Mouse (Mus musculus): ENCODE results near the gene Zfp462.

Zfp462 gene

DNA sequence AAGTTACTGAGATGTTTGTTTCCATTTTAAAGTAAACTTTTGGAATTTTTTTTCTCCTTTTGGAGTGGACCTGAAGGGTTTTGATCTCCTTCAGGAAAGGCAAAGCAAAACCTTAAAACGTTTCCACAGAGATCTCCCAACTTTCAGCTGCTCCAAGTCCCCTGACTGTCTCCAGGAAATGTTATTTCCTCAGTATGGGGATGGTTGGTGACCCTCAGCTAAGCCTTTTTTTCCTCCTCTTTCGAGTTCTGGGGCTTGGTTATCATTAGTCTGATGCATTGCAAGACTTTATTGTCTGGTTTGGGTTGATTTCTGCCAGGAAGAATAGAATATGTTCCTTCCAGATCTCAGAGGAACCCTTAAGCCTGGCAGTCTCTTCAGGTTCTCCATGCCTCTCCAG is 5.3 kb downstream of the Zfp462 start:
- in situ Hi-C loops (cut with MboI; ENCODE audit: low sequenced_read_pairs): no loop called here

DNA sequence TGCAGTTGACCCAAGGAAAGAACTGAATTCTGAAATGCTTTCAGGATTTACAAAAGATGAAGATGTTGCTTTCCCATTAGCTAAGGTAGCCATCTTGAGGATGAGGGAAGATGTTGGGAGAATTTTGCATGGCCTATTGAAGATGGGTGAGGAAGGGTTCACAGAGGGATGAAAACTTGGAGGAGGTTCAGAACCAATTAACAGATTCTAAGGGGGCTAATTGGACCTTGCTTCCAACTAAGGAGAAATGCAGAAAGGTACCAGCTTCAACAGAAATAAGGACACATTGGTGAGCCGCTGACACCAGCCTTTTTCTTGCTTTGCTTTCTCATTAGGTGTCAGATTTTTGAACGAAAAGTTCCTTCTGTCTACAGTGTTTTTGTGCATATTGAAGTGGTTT is 6.0 kb downstream of the Zfp462 start:
- in situ Hi-C loops (cut with MboI; ENCODE audit: low sequenced_read_pairs): no loop called here

DNA sequence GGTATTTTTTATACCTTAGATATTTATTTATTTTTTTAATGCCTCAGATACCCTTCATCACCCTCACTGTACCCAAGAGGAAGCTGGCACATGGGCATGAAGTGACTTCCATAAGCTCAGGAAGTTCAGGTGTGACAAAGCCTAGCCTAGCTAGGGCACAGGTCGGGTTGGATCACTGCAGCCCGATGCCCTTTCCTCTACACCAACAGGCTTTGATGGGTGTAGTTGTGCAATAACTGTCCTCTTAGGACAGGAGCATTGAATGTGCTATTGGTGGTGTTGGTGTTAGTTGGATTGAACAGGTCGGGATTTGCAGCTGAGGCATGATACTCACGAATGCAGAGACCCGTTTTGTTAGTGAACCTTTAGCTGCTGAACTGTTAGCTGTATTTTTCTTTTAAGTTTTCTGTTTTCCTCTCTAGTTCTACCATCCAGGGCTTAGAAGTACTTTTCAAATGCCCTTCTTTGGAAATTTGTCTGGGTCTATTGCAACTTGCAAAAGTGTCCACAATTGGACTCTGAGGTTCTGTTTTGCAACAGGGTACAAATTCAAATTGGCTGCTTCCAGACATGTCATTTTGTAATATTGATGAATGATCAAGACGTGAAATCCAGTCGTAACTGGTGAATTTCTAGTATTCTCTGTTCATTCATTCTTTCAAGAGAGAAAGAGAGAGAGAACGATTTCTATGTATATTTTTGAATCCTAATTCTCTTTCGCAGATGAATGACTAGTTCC is 9.0 kb downstream of the Zfp462 start:
- in situ Hi-C loops (cut with MboI; ENCODE audit: low sequenced_read_pairs): no loop called here

DNA sequence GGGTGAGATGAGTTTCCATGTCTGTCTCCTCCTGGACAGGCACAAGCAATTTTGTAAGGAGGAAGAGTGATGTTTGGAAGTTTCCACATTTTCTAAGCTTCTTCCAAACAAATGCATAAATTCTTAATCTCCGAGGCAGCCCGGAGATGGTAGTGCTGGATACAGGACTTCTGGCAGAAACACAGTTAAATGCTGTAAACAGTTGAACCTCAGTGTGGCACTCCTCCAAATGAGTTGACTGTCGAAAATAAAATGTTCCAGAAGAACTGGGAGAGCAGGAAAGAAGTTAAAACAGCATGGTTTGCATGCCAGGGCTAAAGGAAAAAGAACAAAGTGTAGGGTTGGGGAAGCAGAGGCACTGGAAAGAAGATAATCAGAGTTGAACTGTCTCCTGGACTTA is 9.6 kb downstream of the Zfp462 start:
- in situ Hi-C loops (cut with MboI; ENCODE audit: low sequenced_read_pairs): no loop called here

DNA sequence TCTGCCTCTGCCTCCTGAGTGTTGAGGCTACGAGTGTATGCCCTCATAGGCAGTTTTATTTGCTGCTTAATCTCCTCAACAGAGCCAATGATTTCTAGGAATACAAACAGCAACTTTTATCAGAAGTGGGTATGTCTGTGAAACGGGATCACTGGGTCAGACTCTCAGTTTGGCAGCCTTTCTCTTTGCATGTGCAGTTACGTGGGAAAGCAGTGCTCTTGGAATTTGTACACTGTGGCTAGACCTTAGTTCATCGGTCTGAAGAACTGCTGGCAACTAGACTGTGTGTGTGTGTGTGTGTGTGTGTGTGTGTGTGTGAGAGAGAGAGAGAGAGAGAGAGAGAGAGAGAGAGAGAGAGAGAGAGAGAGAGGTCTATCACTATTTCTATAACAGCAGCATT is 15.9 kb downstream of the Zfp462 start:
- in situ Hi-C loops (cut with MboI; ENCODE audit: low sequenced_read_pairs): no loop called here

DNA sequence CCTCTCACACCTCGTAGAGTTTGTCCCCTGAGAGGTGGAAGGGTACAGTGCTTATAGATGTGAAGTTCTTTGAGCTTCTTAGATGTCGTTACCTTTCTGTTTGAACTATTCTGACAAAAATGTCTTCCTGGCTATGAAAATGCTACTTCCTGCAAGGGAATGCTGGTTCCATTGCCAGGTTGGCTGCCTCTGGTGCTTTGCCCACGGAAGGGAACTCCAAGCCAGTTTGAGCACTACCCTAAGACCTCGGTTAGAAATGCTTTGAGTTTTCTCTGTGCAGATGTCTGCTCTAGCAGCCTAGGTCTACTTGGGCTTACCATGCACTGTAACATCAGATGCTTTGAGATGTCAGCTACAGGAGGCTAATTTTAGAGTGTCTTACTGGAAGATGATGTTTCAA is 17.3 kb downstream of the Zfp462 start:
- in situ Hi-C loops (cut with MboI; ENCODE audit: low sequenced_read_pairs): no loop called here

DNA sequence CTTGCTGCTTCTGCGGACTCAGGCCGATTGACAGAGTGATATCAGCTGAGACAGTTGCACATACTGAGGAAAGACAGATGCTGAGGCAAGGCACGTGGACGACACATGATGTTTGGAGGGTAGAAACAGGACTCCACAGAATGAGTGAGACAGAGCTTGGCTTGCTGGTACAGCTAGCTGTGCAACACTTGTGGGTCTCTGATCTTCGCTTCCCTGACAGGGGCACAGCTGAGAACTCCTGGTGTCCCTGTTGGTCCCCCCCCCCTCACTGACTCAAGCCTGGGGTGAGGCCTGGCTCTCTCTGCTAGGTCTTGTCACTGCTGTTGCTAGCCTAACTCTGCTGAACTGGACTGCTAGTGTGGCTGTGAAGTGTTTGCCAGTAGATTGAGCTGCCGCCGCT is 18.7 kb downstream of the Zfp462 start:
- in situ Hi-C loops (cut with MboI; ENCODE audit: low sequenced_read_pairs): no loop called here

DNA sequence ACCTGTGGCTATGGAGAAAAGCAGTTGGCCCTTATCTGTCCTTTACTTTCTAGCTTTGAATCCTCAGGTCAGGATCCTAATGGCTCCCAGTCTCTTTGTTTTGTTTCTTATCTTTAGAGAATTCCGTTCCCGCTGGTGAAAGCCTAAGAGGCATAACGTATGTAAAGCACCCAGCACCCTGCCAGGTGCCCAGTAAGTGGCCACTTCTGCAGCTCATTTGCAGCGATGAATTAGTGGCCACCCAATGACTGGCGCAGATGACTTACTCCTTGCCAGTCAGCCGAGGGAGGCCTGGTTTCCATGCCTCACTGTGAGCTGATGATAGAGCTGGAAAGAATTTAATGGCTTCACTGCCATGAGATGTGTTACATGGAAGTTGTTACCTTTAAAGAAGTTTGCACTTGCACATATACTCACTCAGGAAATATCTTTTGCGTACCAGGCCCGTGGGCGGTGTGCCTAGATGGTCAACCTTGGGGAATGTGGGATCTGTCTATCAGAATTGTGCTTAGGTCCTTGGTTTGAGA is 20.4 kb downstream of the Zfp462 start:
- in situ Hi-C loops (cut with MboI; ENCODE audit: low sequenced_read_pairs): no loop called here

DNA sequence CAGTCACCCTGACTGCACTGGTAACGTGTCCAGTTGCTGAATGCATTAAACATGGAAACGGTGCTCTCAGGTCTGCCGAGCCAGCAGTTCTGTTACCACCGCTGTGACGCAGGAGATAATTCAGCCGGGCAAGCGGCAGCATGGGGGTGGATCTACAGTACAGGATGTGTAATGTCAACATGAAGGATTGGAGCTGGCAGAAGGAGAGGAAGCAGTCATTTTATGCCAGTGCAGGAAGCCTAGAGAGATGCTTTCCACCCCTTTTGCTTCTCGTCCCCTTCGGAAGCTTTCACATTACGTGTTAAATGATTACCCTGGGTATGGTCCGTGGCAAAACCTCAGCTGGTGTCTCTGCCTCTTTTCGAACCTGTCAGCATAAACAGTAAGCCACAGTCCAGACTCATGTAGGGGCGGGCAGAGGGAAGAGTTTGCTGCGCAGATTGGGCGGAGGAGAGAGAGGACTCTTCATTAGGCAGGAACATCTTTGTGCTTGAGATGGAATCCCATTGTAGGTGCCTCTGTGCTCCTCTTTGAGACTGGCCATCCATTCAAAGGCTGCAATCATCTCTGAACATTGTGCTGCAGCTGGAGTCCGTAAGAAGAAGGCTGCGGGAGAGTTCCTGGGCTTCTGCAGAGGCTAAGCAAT is 21.4 kb downstream of the Zfp462 start:
- in situ Hi-C loops (cut with MboI; ENCODE audit: low sequenced_read_pairs): no loop called here

DNA sequence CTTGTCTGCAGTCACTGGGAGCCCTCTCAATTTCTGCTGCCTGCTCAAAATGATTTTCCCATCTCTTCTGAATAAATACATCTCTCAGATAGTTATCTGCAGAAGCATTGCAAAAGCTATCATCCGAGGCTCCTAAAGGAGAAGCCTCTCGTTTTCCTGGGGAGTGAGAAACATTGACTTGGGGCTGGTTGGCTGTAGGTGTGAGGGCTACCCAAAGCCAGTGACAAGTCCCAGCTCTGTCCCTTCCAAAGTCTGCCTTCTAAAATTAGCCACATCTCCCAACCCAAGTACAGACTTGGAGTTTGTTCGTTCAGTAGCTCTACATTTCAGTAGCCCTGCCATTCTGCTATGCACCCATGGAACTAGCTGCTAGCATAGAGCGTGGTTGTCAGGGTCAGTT is 22.3 kb downstream of the Zfp462 start:
- in situ Hi-C loops (cut with MboI; ENCODE audit: low sequenced_read_pairs): no loop called here

DNA sequence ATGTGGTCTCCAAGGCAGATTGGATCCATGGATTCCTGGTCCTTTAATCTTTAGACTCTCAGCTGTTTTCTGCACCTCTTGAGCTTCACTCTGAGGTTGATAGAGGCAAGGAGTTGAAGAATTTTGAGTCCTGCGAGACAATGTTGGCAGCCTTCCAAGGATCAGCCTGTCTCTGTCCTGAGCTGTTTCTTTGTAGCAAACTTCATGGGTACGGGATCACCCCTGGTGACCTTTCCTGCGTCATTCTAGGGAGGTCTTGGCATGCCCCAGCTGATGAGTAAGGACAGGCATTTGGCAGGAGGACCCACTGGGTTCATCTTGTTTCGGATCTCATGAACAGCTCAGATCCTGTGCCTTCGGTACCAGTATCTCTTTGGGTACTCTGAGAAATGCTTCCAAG is 22.9 kb downstream of the Zfp462 start:
- in situ Hi-C loops (cut with MboI; ENCODE audit: low sequenced_read_pairs): no loop called here

DNA sequence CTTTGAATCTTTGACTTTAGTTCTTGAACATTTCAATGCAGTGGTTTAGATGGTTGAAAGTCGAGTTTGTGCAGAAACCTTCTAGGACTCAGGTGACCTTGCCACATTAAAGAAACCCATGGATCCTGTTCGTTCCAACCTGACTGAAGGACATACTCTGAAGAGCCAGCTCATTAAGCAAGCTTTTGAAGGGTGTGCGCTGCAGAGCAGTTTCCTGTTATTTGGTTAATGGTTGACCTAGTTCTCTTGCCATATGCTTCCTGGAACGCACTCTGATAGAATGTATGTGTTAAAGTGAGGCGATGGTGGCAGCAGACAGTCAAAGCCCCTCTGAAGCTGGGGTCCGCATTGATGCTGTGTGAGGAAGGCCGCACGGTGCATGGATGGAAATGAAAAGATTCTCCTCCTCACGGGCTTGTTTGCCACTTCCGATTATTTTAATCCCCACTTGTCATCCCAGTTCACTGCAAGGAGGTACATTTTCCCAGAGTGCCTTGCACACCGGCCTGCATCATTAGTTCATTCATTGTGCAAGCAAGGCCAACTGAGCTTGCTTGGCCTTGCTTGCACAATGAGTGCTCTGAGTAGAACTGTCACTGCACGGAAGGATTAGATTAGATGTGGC is 24.9 kb downstream of the Zfp462 start:
- in situ Hi-C loops (cut with MboI; ENCODE audit: low sequenced_read_pairs): no loop called here

DNA sequence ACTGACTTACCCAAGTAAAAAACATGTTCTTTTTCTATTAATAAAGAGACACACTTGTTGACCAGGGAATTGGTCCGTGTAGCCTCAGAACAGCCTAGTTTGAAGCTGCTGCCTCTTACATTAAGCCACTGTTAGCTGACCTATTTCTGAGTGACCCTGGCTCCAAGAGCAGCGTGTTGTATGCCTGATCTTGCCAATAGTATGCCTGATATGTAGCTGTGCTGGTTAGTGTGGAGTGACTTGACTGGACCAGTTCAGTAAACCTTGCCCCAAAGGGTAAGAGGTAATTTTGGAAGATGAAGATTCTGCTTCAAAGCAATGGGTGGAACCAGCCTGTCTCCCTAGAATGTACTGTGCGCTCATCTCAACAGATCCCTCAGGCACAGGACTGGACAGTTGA is 26.5 kb downstream of the Zfp462 start:
- in situ Hi-C loops (cut with MboI; ENCODE audit: low sequenced_read_pairs): no loop called here

DNA sequence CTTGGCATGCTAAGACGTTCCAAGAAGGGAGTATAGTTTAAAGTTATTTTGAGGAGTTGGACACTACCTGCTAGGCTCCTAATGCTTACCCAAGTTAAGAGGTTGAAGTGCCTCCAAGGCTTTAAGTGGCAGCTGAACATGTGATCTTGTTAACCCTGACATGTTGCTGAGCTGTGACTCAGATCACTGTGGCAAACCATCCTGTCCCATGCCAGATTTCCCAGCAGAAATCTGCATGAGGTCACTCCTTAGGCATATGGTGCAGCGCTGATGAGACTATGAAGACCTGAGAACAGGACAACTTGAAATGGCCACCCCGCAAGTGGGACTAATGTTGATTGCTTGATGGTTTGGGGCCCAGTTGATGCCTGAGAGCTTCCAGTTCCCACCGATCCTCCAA is 27.2 kb downstream of the Zfp462 start:
- in situ Hi-C loops (cut with MboI; ENCODE audit: low sequenced_read_pairs): no loop called here

DNA sequence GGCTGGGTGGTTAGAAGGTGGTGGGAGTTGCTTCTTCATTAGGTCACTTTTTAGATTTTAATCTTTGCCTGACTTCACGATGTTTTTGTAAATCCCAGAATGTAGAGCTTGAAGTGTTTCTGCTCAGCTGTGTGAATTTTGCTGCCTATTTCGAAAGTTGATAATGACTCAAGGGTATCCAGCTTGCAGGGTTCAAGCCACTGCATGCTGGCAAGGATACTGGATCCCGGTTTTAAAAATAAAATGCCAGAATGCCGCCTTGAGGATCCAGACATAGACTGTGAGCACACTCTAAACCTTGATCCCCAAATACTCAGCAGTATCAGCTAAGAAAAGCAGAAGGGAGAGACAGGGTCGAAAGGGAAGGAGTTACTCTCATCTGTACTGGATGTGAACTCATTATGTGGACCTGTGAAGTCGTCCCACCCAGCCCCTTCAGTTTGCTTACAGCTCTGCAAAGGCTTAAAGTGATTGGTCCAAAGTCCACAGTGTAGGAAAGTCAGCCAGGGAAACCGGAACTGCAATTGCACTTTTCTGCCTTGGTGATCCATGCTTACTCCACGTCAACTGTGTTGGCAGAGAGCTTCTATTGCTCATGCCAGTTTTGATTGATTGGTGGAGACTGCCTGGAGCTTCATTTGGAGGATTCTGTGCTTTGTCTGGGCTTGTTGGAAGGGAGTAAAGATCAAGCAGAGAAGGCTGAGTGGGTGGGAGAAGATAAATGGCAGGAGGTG is 28.1 kb downstream of the Zfp462 start:
- in situ Hi-C loops (cut with MboI; ENCODE audit: low sequenced_read_pairs): no loop called here

DNA sequence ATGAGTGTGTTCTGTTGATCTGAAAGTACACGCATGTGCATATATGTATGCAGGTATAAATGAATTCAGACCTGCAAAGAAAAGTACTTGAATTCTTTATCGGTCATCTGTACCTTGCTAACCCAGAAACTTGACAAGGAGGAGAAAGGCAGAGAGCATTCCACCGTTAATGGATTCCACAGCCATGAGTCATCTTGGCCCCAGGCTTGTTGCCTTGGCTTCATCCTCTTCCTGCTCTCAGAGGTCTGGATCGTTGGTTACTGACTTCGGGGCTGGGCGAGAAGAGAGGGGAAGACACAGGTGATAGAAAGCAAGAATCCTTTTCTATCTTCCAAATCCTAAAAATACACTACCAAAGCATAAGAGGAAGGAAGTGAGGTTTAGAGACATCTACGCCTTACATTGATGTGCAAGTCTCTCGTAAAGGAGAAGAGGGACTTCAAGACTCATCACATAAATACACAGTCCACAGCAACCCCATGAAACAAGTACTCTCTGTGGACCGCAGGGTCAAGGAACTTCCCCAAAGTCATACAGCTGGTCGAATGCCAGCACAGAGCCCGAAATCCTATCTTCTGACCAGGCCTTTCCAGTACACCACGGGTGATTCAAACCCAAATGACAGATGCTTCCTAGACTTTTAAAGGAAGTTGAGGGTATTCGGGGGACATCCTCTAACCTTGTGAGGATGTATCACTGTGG is 35.1 kb downstream of the Zfp462 start:
- in situ Hi-C loops (cut with MboI; ENCODE audit: low sequenced_read_pairs): no loop called here

DNA sequence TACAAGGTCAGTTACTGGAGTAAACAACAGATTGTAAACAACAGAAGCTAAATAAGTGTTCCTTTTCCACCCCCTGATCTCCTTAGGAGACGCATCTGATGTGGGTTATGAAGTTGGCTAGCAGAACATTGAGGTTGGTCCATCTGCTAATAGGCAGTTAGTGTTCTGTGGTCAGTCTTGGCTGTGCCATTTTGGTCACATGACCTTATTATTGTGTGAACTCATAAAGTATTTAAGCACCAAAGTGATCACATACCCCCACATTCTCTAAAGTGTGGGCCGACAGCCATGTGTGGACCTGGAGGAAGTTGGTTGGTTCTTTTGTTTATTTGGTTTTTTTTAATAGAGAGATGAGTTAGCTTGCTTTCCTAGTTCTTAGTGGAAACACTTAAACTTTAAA is 39.7 kb downstream of the Zfp462 start:
- in situ Hi-C loops (cut with MboI; ENCODE audit: low sequenced_read_pairs): no loop called here

DNA sequence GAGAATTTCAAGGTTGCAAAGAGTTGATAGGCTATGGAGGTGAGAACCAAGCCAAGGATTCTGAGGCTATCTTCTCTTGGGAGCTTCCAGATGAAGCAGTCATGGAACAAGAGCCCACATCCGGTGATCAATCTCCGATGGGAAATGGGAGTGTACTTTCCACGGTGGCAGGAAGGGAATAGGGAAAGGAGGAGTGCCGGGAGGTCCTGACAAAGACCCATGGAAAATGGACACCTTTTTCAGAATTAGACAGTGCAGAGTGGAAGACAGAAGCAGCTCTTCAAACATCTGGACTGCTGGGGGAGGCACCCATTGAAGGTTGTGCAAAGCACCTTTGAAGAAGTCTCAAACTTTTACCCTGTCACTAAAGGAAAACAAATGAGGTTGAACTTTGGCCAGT is 41.8 kb downstream of the Zfp462 start:
- in situ Hi-C loops (cut with MboI; ENCODE audit: low sequenced_read_pairs): no loop called here

DNA sequence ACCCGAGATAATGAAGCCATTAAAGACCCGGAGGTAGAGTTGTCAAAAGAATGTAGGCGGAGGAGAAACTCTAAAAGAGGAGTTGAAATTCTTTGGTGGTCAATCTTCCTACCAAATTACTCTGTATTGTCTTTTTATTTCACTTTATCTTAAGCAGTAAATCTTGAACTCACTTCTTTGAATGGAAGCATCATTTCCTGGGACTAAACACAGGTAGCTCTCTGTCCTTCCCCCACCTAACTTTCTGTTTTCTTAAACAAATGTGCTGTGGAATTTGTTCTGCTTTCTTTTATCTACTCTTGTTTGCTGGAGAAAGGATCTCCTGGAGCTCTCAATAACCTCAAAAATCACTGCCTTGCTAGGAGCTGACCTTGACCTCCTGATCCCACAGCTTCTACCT is 42.4 kb downstream of the Zfp462 start:
- in situ Hi-C loops (cut with MboI; ENCODE audit: low sequenced_read_pairs): no loop called here

DNA sequence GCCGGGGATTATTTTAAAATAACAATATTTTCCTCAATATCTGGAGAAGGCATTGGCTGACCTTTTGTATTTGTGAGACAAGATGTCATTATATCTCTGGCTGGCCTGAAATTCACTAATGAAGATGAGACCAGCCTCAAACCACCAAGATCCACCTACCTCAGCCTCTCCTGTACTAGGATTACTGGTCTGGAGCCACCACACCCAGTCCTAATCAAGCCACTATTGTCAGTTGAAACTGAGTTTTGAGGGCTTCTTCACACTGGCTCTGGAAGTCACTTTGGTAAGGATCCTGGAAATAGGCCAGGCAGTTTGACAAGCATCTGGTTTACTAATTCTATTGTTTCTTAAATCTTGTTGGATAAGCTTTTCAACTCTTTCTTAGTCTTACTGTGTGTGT is 43.1 kb downstream of the Zfp462 start:
- in situ Hi-C loops (cut with MboI; ENCODE audit: low sequenced_read_pairs): no loop called here

DNA sequence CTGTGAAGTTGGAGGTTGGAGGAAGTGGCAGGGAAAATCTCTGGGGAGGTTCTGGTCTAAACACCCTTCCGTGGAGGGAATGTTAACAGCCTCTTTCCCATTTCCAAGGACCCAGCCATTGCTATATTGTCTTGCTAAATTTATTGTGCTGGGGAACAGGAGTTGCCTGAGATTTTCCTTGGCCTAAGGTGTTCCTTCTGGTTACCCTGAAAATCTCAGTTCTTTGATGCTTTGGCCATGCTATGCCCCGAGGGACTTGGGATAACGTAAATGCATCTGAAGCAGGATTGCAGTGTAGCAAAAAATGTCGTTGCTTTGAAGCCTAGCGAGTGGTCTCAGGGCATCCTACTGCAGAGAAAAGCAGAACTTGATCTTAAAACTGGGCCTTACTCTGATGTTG is 47.1 kb downstream of the Zfp462 start:
- in situ Hi-C loops (cut with MboI; ENCODE audit: low sequenced_read_pairs): no loop called here
